ENCODE assay signal across 7 mouse cellular contexts in the genomic region with DNA sequence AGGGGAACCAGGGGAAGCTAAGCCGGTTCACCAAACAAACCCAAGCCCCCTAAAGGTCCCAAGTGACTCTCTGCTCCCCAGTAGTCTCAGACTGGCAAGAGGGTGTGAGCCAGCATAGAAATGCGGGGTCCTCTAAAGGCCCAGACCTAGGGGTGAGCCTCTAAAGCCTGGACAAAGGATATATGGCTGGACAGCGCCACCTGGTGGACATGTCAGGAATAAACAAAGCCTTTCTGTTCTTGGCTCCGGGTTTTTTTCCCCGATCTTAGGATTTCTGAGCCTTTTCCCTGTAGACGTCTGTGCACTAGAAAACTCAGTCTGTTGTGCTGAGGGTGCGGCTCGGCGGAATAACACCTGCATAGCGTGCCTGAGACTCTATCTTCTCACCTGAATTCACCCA. TPM values are rescaled to one million over a fixed set of nuclear protein-coding genes. Genes with fewer than 3 reads are reported as not detected.
DNase-seq lines count a peak whose midpoint lies in the region; ATAC-seq lines count a peak whose summit lies in the region.

No protein-coding gene starts in this region.

- intact Hi-C loops in left cerebral cortex, postnatal 10 days (cut with DNase I), result loop anchor here (5.0 to 10.0 kb wide), 5 partner anchors 63 to 551 kb away; partner anchors contain the start of genes C1qtnf1 and Rbfox3

- peak; percentile 65 for ATAC-seq in frontal cortex, adult (ENCODE audit: low TSS enrichment)
- ATAC-seq in megakaryocyte-erythroid progenitor cell, adult 5-6 weeks (replicated peaks; ENCODE audit: low FRiP score, low TSS enrichment, poor library complexity, severe bottlenecking), result peak; percentile 51; the same call in 1 of the 2 replicates

- DNase-seq in R1 (ENCODE audit: low read depth, low spot score), result peak; percentile 79
- DNase-seq in cerebellum, adult 8-10 months, result peak; percentile 86
- peak; percentile 86 for DNase-seq in induced T-regulatory cell, adult 2 months (ENCODE audit: low read depth)
- peak; percentile 71 to 74 for DNase-seq in left cerebral cortex, postnatal 10 days (ENCODE audit: extremely low spot score in 1 of 2, low spot score in 2 of 2)
- DNase-seq in right cerebral cortex, postnatal 36 days (ENCODE audit: low spot score in 2 of 2), result peak; percentile 56 to 59

RNA-seq across cellular contexts. Expression of gene Enpp7, which starts 12.6 kb away (rescaled TPM):
- total RNA-seq in left cerebral cortex, postnatal 10 days (2021), result not detected
- total RNA-seq in megakaryocyte-erythroid progenitor cell, adult 5-6 weeks (2014; fragmentation: Nextera tagmentation), result not detected in 2 replicates
- not detected in 2 replicates for total RNA-seq in megakaryocyte-erythroid progenitor cell, adult 5-6 weeks (2017)

RNA-seq across cellular contexts. Expression of gene Cbx2, which starts 47.3 kb away (rescaled TPM):
- 1 to 10 TPM; 2.8 to 3.5 TPM for total RNA-seq in left cerebral cortex, postnatal 10 days (2021)
- total RNA-seq in megakaryocyte-erythroid progenitor cell, adult 5-6 weeks (2014; fragmentation: Nextera tagmentation), result 9.7 and 10.4 TPM in 2 replicates
- 6.2 and 6.4 TPM in 2 replicates for total RNA-seq in megakaryocyte-erythroid progenitor cell, adult 5-6 weeks (2017)

Comparison
In these comparisons a context has a peak if more than half of its experiments do, and no peak if none do; other contexts are left out.
1. Peak in every context shown above with its lines: DNase-seq and ATAC-seq.